Mouse (Mus musculus): ENCODE data around the gene Lix1l.

Gene Lix1l

DNA sequence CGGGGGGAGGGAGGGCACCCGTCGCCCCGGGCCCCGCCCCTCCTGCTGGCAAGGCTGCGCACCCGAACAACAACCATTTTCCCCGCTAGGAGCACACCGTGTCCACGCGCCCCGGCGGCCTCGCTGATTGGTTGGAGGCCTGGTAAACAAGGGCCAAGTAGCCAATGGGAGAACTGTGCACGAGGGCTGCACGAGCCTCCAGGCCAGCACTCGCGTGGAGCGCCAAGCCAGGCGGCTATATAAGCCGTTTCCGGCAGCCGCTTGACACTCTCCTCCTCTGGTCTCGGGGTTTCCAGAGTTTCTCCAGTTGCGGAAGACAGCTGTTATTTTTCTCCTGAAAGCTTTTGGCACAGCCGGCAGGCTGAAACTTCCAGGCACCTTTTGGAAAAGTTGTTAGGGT, 43.3 kb upstream of the Lix1l start, which contains the start of gene Txnip:
TSS of gene Txnip (plus strand) at position 264 of the 400 bp plus-strand sequence.
- H3K9me3 ChIP-seq (ENCODE audit: low read length): no peaks in the 10 kb centered on the region
- TF ChIP-seq POU5F1 (IDR thresholded peaks at IDR 0.05; ENCODE audit: borderline replicate concordance, low read length) (no peak), CTCF (conservative IDR thresholded peaks at IDR 0.05; ENCODE audit: low read length) (no peak), NANOG (IDR thresholded peaks at IDR 0.05; ENCODE audit: borderline replicate concordance, low read length) (no peak)
- H3K27me3 ChIP-seq (ENCODE audit: insufficient read depth, low read length): no peaks in the 10 kb centered on the region
- peaks cover 74% of the 10 kb centered on the region for H3K4me1 ChIP-seq (replicated peaks; ENCODE audit: low read depth, low read length)
- H3K4me3 ChIP-seq (replicated peaks; ENCODE audit: low read length): peak within 1 kb of the TSS; percentile 93
- H3K36me3 ChIP-seq (ENCODE audit: insufficient read depth, low read length): peaks cover 35% of the 10 kb centered on the region

GRCm38 (mm10) chr3:96558159-96558558, 42.8 kb upstream of the Lix1l start:
- TF ChIP-seq NANOG (IDR thresholded peaks at IDR 0.05; ENCODE audit: borderline replicate concordance, low read length) (no peak), CTCF (conservative IDR thresholded peaks at IDR 0.05; ENCODE audit: low read length) (no peak), POU5F1 (IDR thresholded peaks at IDR 0.05; ENCODE audit: borderline replicate concordance, low read length) (no peak)
- Histone ChIP-seq H3K36me3 (ENCODE audit: insufficient read depth, low read length) (peaks cover 35% of the 10 kb centered on the region), H3K4me1 (replicated peaks; ENCODE audit: low read depth, low read length) (peaks cover 75% of the 10 kb centered on the region), H3K4me3 (replicated peaks; ENCODE audit: low read length) (peak overlapping the region; percentile 93), H3K9me3 (ENCODE audit: low read length) (no peaks in the 10 kb centered on the region), H3K27me3 (ENCODE audit: insufficient read depth, low read length) (no peaks in the 10 kb centered on the region)

DNA sequence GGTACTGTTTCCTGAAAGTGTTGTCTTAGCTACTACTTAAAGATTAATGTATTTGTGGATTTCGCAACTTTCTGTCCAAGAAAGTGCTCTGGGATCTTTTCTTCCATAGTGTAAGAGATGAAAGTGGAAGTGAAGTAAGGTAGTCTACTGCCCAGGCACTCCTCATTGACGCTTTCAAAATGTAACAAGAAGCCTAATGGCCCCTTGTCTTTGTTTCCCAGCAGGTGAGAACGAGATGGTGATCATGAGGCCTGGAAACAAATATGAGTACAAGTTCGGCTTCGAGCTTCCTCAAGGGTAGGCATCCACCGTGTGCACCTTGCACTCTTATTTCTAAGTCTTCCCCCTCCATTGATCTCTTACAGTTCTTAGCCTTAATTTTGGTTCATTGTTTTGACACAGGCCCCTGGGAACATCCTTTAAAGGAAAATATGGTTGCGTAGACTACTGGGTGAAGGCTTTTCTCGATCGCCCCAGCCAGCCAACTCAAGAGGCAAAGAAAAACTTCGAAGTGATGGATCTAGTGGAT, 42.2 kb upstream of the Lix1l start:
- Histone ChIP-seq H3K4me3 (replicated peaks; ENCODE audit: low read length) (peak overlapping the region; percentile 93), H3K27me3 (ENCODE audit: insufficient read depth, low read length) (no peaks in the 10 kb centered on the region), H3K36me3 (ENCODE audit: insufficient read depth, low read length) (peaks cover 35% of the 10 kb centered on the region), H3K4me1 (replicated peaks; ENCODE audit: low read depth, low read length) (peaks cover 75% of the 10 kb centered on the region), H3K9me3 (ENCODE audit: low read length) (no peaks in the 10 kb centered on the region)
- TF ChIP-seq POU5F1 (IDR thresholded peaks at IDR 0.05; ENCODE audit: borderline replicate concordance, low read length): no peak
- TF ChIP-seq CTCF (conservative IDR thresholded peaks at IDR 0.05; ENCODE audit: low read length): no peak
- TF ChIP-seq NANOG (IDR thresholded peaks at IDR 0.05; ENCODE audit: borderline replicate concordance, low read length): no peak

GRCm38 (mm10) chr3:96559398-96559910, 41.5 kb upstream of the Lix1l start:
- H3K27me3 ChIP-seq (ENCODE audit: insufficient read depth, low read length): no peaks in the 10 kb centered on the region
- peak overlapping the region; percentile 93 for H3K4me3 ChIP-seq (replicated peaks; ENCODE audit: low read length)
- H3K9me3 ChIP-seq (ENCODE audit: low read length): no peaks in the 10 kb centered on the region
- TF ChIP-seq CTCF (conservative IDR thresholded peaks at IDR 0.05; ENCODE audit: low read length) (no peak), NANOG (IDR thresholded peaks at IDR 0.05; ENCODE audit: borderline replicate concordance, low read length) (no peak), POU5F1 (IDR thresholded peaks at IDR 0.05; ENCODE audit: borderline replicate concordance, low read length) (no peak)
- peaks cover 75% of the 10 kb centered on the region for H3K4me1 ChIP-seq (replicated peaks; ENCODE audit: low read depth, low read length)
- peaks cover 35% of the 10 kb centered on the region for H3K36me3 ChIP-seq (ENCODE audit: insufficient read depth, low read length)

GRCm38 (mm10) chr3:96559911-96560850, 40.8 kb upstream of the Lix1l start:
- H3K36me3 ChIP-seq (ENCODE audit: insufficient read depth, low read length): peaks cover 35% of the 10 kb centered on the region
- peaks cover 75% of the 10 kb centered on the region for H3K4me1 ChIP-seq (replicated peaks; ENCODE audit: low read depth, low read length)
- H3K4me3 ChIP-seq (replicated peaks; ENCODE audit: low read length): peak overlapping the region; percentile 93
- no peaks in the 10 kb centered on the region for H3K27me3 ChIP-seq (ENCODE audit: insufficient read depth, low read length)
- TF ChIP-seq CTCF (conservative IDR thresholded peaks at IDR 0.05; ENCODE audit: low read length): no peak
- no peak for TF ChIP-seq NANOG (IDR thresholded peaks at IDR 0.05; ENCODE audit: borderline replicate concordance, low read length)
- TF ChIP-seq POU5F1 (IDR thresholded peaks at IDR 0.05; ENCODE audit: borderline replicate concordance, low read length): no peak
- H3K9me3 ChIP-seq (ENCODE audit: low read length): no peaks in the 10 kb centered on the region

- TF ChIP-seq NANOG (IDR thresholded peaks at IDR 0.05; ENCODE audit: borderline replicate concordance, low read length) (no peak), CTCF (conservative IDR thresholded peaks at IDR 0.05; ENCODE audit: low read length) (no peak), POU5F1 (IDR thresholded peaks at IDR 0.05; ENCODE audit: borderline replicate concordance, low read length) (no peak)
- Histone ChIP-seq H3K4me3 (replicated peaks; ENCODE audit: low read length) (peak overlapping the region; percentile 93), H3K27me3 (ENCODE audit: insufficient read depth, low read length) (no peaks in the 10 kb centered on the region), H3K4me1 (replicated peaks; ENCODE audit: low read depth, low read length) (peaks cover 75% of the 10 kb centered on the region), H3K36me3 (ENCODE audit: insufficient read depth, low read length) (peaks cover 35% of the 10 kb centered on the region), H3K9me3 (ENCODE audit: low read length) (no peaks in the 10 kb centered on the region)
Observed at GRCm38 (mm10) chr3:96560881-96561668, 39.9 kb upstream of the Lix1l start.

DNA sequence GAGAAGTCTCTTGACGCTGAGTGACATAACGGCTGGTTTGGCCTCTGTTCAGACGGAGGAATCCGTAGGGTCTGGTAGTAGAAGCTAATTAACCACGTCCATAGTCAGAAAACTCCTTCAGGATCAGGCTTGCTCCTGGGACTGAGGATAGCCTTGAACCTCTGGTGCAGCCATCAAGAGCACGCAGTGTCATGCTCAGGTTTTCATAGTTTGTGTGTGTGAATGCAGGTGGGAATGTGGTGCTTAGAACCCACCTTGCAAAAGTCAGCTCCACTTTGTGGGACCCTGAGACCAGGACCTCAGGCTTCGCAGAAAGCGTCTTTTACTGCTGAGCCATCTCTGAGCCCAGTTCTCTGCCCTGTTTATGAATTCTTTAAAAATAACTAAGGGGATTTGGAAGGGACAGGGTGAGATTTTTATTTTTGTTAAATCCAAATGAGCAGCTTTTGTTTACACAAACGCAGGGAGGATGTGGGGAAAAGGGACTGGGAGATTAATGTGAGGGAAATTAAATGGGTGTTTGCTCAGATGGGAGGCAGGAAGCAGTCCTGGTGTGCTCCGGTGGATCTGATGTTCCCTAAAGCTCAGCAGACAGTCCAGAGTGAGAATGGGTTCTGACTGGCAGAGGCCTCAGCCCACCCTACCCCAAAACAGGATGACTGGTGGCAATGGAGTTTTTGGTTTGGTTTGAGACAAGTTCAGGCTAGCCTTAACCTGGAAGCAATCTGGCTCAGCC, 38.8 kb upstream of the Lix1l start:
- Histone ChIP-seq H3K27me3 (ENCODE audit: insufficient read depth, low read length) (no peaks in the 10 kb centered on the region), H3K36me3 (ENCODE audit: insufficient read depth, low read length) (peaks cover 35% of the 10 kb centered on the region), H3K4me3 (replicated peaks; ENCODE audit: low read length) (peak overlapping the region; percentile 93), H3K9me3 (ENCODE audit: low read length) (no peaks in the 10 kb centered on the region), H3K4me1 (replicated peaks; ENCODE audit: low read depth, low read length) (peaks cover 76% of the 10 kb centered on the region)
- TF ChIP-seq CTCF (conservative IDR thresholded peaks at IDR 0.05; ENCODE audit: low read length): no peak
- TF ChIP-seq NANOG (IDR thresholded peaks at IDR 0.05; ENCODE audit: borderline replicate concordance, low read length): no peak
- TF ChIP-seq POU5F1 (IDR thresholded peaks at IDR 0.05; ENCODE audit: borderline replicate concordance, low read length): no peak

Measured in E14TG2a.4 (cell line).